32 mouse cellular contexts compared by ENCODE assay signal in the genomic region with DNA sequence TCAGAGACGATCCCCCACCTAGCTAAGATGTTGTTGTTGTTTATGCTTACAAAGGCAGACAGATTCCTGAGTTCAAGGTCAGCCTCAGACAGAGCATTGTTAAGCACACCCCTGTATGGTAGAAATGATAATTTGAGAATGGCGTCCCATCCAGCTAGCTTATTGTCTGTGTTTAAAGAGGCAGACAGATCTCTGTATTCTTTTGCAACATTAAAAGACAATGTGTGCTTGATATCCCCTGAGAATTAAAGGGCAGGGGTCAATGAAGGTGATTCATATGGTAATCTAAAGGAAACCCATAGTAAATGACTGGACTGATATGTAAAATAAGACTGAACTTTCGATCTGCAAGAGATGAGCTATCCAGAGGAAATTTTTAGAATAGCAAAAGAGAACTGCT.
"Had no signal": no experiment of that assay in that cellular context is flagged by ENCODE, and none has a peak within 500 bp of the region (broad histone marks: within the 10 kb centered on the region; RNA-seq: fewer than 3 reads in every experiment).

No protein-coding gene starts in this region.

- H3K4me1 ChIP-seq: limb, embryonic 10.5 days; limb, embryonic 12.5 days; limb, embryonic 13.5 days; limb, embryonic 15.5 days; liver, embryonic 12.5 days; liver, embryonic 13.5 days; liver, embryonic 15.5 days; lung, embryonic 15.5 days; megakaryocyte, embryonic 14.5 days; midbrain, embryonic 10.5 days; midbrain, embryonic 12.5 days; midbrain, embryonic 13.5 days; midbrain, embryonic 15.5 days; neural tube, embryonic 12.5 days had no signal

- H3K36me3 ChIP-seq: limb, embryonic 10.5 days; limb, embryonic 12.5 days; limb, embryonic 13.5 days; limb, embryonic 15.5 days; liver, embryonic 12.5 days; liver, embryonic 13.5 days; liver, embryonic 15.5 days; lung, embryonic 15.5 days; midbrain, embryonic 10.5 days; midbrain, embryonic 12.5 days; midbrain, embryonic 13.5 days; midbrain, embryonic 15.5 days; neural tube, embryonic 12.5 days had no signal

- ATAC-seq: liver, embryonic 12.5 days; liver, postnatal 0 days; lung, postnatal 0 days; midbrain, embryonic 13.5 days; midbrain, embryonic 15.5 days; midbrain, embryonic 16.5 days had no signal

- H3K4me2 ChIP-seq: limb, embryonic 12.5 days; limb, embryonic 13.5 days; limb, embryonic 15.5 days; liver, embryonic 11.5 days; liver, embryonic 12.5 days; liver, embryonic 13.5 days; liver, embryonic 15.5 days; lung, embryonic 14.5 days; lung, embryonic 15.5 days; midbrain, embryonic 11.5 days; midbrain, embryonic 12.5 days; midbrain, embryonic 13.5 days; midbrain, embryonic 15.5 days; neural tube, embryonic 12.5 days had no signal

- DNase-seq: left cerebral cortex, postnatal 4 days; liver; liver, embryonic 13.5 days; liver, postnatal 0 days; lung, adult 18-20 months; lung, adult 2 months; lung, embryonic 14.5 days; lung, postnatal 10 days; lung, postnatal 14 days; lung, postnatal 36 days; lung, postnatal 4 days; midbrain, embryonic 14.5 days had no signal

- H3K9me3 ChIP-seq: limb, embryonic 10.5 days; limb, embryonic 12.5 days; limb, embryonic 13.5 days; limb, embryonic 15.5 days; liver, embryonic 12.5 days; liver, embryonic 13.5 days; liver, embryonic 15.5 days; lung, embryonic 15.5 days; megakaryocyte, embryonic 14.5 days; midbrain, embryonic 10.5 days; midbrain, embryonic 12.5 days; midbrain, embryonic 13.5 days; midbrain, embryonic 15.5 days; neural tube, embryonic 12.5 days had no signal

- H3K27me3 ChIP-seq: limb, embryonic 12.5 days; limb, embryonic 13.5 days; limb, embryonic 15.5 days; liver, embryonic 12.5 days; liver, embryonic 13.5 days; liver, embryonic 15.5 days; lung, embryonic 15.5 days; megakaryocyte, embryonic 14.5 days; midbrain, embryonic 12.5 days; midbrain, embryonic 13.5 days; midbrain, embryonic 15.5 days; neural tube, embryonic 12.5 days had no signal

- H3K4me3 ChIP-seq: limb, embryonic 10.5 days; limb, embryonic 12.5 days; limb, embryonic 13.5 days; limb, embryonic 15.5 days; liver, embryonic 12.5 days; liver, embryonic 13.5 days; liver, embryonic 15.5 days; lung, embryonic 15.5 days; megakaryocyte, embryonic 14.5 days; midbrain, embryonic 10.5 days; midbrain, embryonic 12.5 days; midbrain, embryonic 13.5 days; midbrain, embryonic 15.5 days; myocyte; neural tube, embryonic 12.5 days had no signal

- H3K9ac ChIP-seq: limb, embryonic 12.5 days; limb, embryonic 13.5 days; limb, embryonic 15.5 days; liver, embryonic 12.5 days; liver, embryonic 13.5 days; liver, embryonic 14.5 days; liver, embryonic 15.5 days; liver, postnatal 0 days; lung, embryonic 14.5 days; lung, embryonic 15.5 days; midbrain, embryonic 12.5 days; midbrain, embryonic 13.5 days; midbrain, embryonic 15.5 days; neural tube, embryonic 12.5 days had no signal

- H3K27ac ChIP-seq: limb, embryonic 10.5 days; limb, embryonic 12.5 days; limb, embryonic 13.5 days; limb, embryonic 15.5 days; liver, embryonic 12.5 days; liver, embryonic 13.5 days; liver, embryonic 14.5 days; liver, embryonic 15.5 days; lung, embryonic 15.5 days; macrophage; midbrain, embryonic 10.5 days; midbrain, embryonic 12.5 days; midbrain, embryonic 13.5 days; midbrain, embryonic 15.5 days; neural tube, embryonic 12.5 days had no signal
